Mouse (Mus musculus) stomach, postnatal 0 days (tissue): Measurements from ENCODE around the gene Fam198b.

ENCODE experiments used
- CTCF ChIP-seq: IDR thresholded peaks from 2 replicates; pipeline ENCODE4 v1.5.1; 2016; ENCODE audit warnings: antibody characterized with exemption, low read depth, mild to moderate bottlenecking, moderate library complexity
- EP300 ChIP-seq: optimal IDR thresholded peaks from 2 replicates; pipeline ENCODE3; 2016; ENCODE audit warnings: antibody characterized with exemption

GRCm38 (mm10) chr3:79866089-79866488 is 18.2 kb upstream of the Fam198b start:
- no peak for TF ChIP-seq EP300
- TF ChIP-seq CTCF = no peak
